Mouse (Mus musculus) bone marrow macrophage, adult 2 months (primary cell): ENCODE results near the gene Disp2. TPM values are rescaled to one million over a fixed set of nuclear protein-coding genes. Genes with fewer than 3 reads are reported as not detected.
A peak's percentile ranks its signal among the peaks of the same experiment; 100 is the strongest.

Experiments
- H3K27ac ChIP-seq: 2 replicates; pipeline ENCODE4 v1.5.1; 2012; ENCODE audit warnings: low read depth, low read length; ENCODE audit not compliant: insufficient read depth
- H3K4me1 ChIP-seq: 2 replicates; pipeline ENCODE4 v1.6.1; 2012; ENCODE audit warnings: low read length; ENCODE audit not compliant: control insufficient read depth, insufficient read depth
- H3K4me3 ChIP-seq: 2 replicates; pipeline ENCODE4 v1.5.1; 2012; ENCODE audit warnings: mild to moderate bottlenecking, low read length, moderate library complexity; ENCODE audit not compliant: insufficient read depth
- CTCF ChIP-seq: IDR thresholded peaks from 2 replicates; pipeline ENCODE4 v1.5.1; 2012; ENCODE audit warnings: low read depth, mild to moderate bottlenecking, low read length, moderate library complexity
- POLR2A ChIP-seq: IDR thresholded peaks from 2 replicates; pipeline ENCODE4 v1.6.1; 2012; ENCODE audit warnings: mild to moderate bottlenecking, low read depth, low read length, borderline replicate concordance
- polyA plus RNA-seq: library from polyadenylated mRNA; stranded (reverse); fragments of >200 nt; gene quantifications from 2 replicates; pipeline ENCODE4 v1.2.4, GENCODE M21; 2012; ENCODE audit not compliant: missing spikeins, insufficient read depth, insufficient read length

Gene Disp2
- polyA plus RNA-seq, 1 experiment, result not detected

DNA sequence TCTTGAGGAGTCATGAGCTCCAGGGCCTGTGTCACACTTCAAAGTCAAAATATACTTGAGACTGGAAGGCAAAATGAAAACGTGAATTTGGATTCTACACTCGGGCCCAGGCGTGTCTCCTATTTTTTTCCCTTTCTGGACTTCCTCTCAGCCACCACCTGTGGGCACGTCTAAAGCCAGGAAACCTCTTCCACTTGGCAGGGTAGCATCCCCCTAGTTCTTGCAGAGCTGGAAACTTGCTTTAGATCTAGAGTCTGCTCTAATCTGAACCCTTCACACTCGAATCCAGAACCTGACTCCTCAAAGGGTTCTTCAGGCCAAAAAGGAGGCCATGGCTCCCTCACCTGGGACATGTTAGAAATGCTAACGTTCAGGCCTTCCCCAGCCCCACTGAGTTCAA, 24.1 kb upstream of the Disp2 start:
- no peak overlapping the region for H3K27ac ChIP-seq
- TF ChIP-seq CTCF (no peak), POLR2A (no peak)
- H3K4me3 ChIP-seq, result no peak overlapping the region
- no peaks in the 10 kb centered on the region for H3K4me1 ChIP-seq

DNA sequence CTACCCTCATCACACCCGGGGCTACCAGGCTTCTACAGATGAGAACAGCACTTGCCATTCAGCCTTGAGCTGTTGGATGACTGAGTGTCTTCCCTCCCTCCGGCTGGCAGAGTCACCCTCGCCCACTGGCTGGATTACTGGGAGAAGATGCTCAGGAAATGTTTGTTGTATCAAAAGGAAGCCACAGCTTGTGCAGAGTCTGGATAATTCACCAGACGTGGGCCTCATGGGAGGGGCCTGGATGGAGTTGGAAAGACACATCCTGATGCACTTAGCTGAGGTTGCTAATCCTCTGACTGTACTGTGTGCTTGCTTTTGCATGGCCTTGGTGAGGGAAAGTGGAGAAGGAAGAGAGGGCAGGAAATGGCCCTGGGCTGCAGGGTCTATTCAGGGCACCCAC, 23.4 kb upstream of the Disp2 start:
- H3K27ac ChIP-seq, result no peak overlapping the region

GRCm38 (mm10) chr2:118759828-118760227, 19.7 kb upstream of the Disp2 start:
- no peak overlapping the region for H3K4me3 ChIP-seq
- peak; percentile 56; the same call in 1 of the 2 replicates for TF ChIP-seq CTCF
- no peak for TF ChIP-seq POLR2A
- peaks cover 14% of the 10 kb centered on the region for H3K4me1 ChIP-seq
- H3K27ac ChIP-seq, result no peak overlapping the region

More for the DNA sequence above, 23.4 kb upstream of the Disp2 start:
- H3K4me1 ChIP-seq, result no peaks in the 10 kb centered on the region
- TF ChIP-seq POLR2A (no peak), CTCF (no peak)
- H3K4me3 ChIP-seq, result no peak overlapping the region

DNA sequence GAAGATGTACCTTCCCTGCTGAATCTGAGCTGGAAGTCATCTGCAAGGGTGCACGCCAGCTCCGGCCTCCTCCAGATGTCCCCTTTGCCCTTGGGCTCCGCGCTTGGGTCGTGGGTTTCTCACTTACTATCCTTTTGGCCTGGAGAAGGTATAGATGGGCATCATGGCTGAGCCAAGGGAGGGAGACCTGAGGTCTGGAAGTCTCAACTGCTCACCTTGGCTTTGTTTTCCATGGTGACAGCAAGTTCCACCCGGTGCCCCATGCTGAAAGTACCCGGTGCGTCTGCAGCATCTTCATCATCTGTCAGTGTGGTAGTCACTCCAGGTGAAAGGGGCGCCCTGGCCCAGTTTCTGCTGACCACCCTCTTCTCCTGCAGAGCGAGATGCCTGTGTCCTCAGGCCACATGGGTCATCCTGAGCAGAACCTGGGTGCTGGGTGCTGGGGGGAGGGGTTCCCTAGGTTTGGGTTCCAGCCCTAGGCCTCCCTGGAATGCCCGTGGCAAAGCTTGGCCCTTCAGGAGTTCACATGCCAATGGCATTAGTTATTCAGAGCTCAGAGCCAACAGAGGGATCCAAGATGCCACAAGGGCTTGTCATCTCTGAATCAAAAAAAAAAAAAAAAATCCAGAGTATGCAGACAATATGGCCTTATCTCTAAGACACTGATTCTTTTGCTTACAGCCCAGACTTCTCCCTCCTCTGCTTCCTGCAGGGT, 19.1 kb upstream of the Disp2 start:
- TF ChIP-seq CTCF (no peak), POLR2A (no peak)
- Histone ChIP-seq H3K27ac (no peak overlapping the region), H3K4me1 (peaks cover 14% of the 10 kb centered on the region), H3K4me3 (no peak overlapping the region)

GRCm38 (mm10) chr2:118761358-118761757, 18.2 kb upstream of the Disp2 start:
- H3K27ac ChIP-seq, result no peak overlapping the region
- TF ChIP-seq POLR2A (no peak), CTCF (no peak)
- H3K4me1 ChIP-seq, result peaks cover 14% of the 10 kb centered on the region
- H3K4me3 ChIP-seq, result no peak overlapping the region

GRCm38 (mm10) chr2:118761906-118762783, 17.4 kb upstream of the Disp2 start, which contains the start of gene Ccdc9b:
Ccdc9b (minus strand) TSS chr2:118762661.
- Histone ChIP-seq H3K4me1 (peaks cover 14% of the 10 kb centered on the region), H3K27ac (no peak within 1 kb of the TSS), H3K4me3 (peak within 1 kb of the TSS; percentile 12; the same call in 1 of the 2 replicates)
- TF ChIP-seq CTCF, result no peak
- TF ChIP-seq POLR2A, result no peak

GRCm38 (mm10) chr2:118762784-118763148, 16.8 kb upstream of the Disp2 start:
- peaks cover 14% of the 10 kb centered on the region for H3K4me1 ChIP-seq
- H3K4me3 ChIP-seq, result no peak overlapping the region
- TF ChIP-seq POLR2A, result no peak
- no peak for TF ChIP-seq CTCF
- H3K27ac ChIP-seq, result no peak overlapping the region

GRCm38 (mm10) chr2:118763469-118763868, 16.1 kb upstream of the Disp2 start:
- Histone ChIP-seq H3K4me3 (no peak overlapping the region), H3K27ac (no peak overlapping the region), H3K4me1 (peaks cover 14% of the 10 kb centered on the region)
- no peak for TF ChIP-seq POLR2A
- no peak for TF ChIP-seq CTCF

DNA sequence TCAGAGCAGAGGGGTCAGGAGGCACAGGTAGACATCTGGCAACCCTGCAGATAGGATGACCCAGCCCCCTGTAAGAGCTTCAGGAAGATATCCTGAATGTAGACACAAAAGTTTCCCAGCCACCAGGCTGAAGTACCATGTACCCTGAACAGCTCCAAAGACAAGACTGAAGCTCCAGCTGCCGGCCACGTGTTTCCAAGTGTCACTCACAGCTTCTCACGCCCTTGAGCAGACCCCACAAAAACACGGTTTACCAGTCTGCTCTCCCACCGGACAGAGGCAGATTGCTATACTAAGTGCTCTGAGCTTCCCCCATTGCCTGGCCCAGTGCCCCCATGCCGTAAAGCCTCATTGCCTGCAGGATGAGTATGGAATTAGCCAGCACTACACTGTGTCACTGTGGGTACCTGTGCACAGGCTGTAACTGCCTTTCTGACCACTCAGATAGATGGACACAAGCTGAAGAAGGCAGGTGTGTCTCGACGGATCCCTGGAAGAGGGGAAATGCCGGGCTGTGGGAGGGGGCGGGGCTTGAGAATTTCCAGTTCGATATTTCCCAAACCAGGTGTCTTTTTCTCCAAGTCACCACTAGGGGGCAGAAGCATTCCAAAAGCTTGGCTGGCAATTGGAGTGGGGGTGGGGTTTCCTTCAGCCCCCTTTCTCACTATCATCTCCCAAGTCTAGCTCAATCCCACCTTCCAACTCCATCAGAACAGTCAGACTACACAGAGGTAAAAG, 15.3 kb upstream of the Disp2 start:
- H3K27ac ChIP-seq, result no peak overlapping the region
- H3K4me1 ChIP-seq, result peaks cover 14% of the 10 kb centered on the region
- no peak overlapping the region for H3K4me3 ChIP-seq
- TF ChIP-seq CTCF (peak; percentile 85), POLR2A (no peak)

DNA sequence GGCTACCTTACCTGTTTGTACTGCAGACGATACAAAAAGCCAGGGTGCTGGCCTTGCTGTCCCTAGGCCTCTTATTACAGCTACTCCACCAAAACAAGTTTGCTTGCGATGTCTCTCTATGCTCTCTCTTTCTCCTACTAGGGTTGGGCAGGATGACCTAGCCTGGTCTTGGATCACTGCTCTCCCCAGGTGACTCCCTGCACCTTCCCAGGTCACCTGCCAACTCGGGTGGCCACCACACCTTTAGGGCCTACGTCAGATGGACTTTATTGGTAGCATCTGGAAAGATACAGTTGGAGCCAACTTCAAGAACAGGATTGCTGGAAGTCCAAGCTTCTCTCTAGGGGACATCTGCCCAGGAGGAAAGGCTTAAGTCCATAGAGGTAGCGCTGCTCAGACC, 14.6 kb upstream of the Disp2 start:
- no peak overlapping the region for H3K27ac ChIP-seq
- H3K4me3 ChIP-seq, result no peak overlapping the region
- peaks cover 14% of the 10 kb centered on the region for H3K4me1 ChIP-seq
- no peak for TF ChIP-seq CTCF
- no peak for TF ChIP-seq POLR2A
